Mouse (Mus musculus) spleen, adult 12 weeks (tissue): ENCODE measurements around the gene Crim1.
"Not testable (repeated sequence)": the region's sequence is repeated elsewhere in the genome, so short reads cannot be mapped to it uniquely, and the experiment has no call there.

Experiments used
- DNase-seq: peaks from one replicate; pipeline ENCODE4 v3.0.0; 2022; ENCODE audit warnings: low spot score

The Crim1 gene

DNA sequence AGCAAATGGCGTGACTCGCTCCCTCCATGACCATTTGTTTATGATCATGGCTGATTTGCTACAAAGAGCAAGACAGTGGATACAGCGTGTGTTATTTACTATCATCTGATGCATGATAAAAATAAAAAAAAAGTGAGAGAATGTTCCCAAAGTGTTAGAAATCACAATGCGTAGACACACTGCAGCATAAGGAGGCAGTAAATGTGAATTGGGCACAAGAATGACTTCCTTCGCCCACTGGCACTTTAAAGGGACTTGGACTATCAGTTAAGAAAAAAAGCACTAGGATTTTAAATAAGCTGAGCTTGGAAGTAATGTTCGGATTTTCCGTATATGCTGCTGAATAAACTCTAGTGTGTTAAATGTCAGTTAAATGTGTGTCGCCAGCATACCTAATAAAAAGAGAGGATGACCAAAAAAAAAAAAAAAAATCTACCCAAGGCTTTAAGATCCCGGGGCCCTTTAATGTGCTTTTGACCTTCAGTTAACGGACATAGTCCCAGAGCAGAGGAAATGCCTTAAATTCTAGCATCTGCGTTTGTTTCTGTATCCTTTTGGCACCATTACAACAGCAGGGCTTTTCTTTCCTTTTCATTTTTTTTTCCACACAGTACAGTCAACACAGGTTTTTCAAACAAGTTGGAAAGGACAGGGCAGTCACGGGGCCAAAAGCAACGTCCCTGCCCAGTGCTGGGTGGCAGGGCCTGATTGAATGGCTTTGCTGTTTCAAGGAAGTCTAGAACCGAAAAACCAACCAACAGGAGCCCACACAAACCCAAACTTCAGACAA, 50.3 kb downstream of the Crim1 start:
- no peak for DNase-seq

DNA sequence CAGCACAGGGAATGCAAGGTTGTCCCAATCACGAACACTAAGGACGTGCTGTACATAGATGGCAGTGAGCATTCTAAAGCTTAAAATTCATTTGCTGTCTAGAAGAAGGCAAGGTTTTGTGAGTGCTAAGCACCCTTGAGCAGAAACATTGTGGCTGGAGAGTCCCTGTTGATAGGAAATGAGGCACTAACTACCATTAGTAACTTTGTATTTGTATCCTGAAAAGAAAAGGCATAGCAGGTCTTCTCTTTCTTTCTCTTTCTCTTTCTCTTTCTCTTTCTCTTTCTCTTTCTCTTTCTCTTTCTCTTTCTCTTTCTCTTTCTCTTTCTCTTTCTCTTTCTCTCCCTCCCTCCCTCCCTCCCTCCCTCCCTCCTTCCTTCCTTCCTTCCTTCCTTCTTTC, 53.5 kb downstream of the Crim1 start:
- not testable (repeated sequence) for DNase-seq

DNA sequence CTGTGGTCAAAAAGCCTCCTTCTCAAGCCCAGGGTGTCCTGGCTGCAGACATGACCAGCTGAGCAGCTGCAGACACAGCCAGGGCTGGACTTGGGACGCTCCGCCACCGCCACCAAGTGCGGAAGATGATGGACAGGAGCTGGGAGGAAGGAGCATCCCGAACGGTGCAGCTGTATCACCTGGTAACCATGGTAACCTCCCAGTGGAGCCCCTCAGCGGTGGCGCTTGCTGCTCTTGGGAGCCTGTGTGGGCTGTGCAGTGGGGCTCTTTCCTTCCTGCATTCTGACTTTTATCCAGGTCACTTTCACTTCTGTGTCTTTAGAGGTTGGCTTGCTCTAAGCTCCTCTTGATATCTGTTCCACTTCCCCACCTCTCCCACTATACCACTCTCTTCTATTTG, 54.2 kb downstream of the Crim1 start:
- DNase-seq, result no peak

DNA sequence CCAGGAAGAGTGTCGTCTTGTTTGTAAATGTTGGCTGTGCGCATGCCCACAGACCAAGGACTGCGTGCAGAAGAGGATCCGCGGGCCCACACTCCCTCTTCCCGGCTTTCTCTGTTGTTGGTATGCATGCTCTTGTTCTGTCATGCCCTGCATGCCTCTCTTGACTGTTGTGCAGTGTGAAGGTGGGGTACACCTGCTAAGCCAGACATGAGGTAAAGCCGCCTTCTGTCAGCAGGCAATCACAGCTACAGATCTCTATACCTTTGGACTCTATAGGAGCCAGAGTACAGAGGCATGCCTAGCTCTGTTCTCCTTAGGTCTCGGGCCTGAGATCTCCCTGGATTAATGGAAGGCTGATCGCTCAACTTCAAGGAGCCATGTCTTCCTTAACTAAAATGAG, 55.7 kb downstream of the Crim1 start:
- DNase-seq, result no peak

DNA sequence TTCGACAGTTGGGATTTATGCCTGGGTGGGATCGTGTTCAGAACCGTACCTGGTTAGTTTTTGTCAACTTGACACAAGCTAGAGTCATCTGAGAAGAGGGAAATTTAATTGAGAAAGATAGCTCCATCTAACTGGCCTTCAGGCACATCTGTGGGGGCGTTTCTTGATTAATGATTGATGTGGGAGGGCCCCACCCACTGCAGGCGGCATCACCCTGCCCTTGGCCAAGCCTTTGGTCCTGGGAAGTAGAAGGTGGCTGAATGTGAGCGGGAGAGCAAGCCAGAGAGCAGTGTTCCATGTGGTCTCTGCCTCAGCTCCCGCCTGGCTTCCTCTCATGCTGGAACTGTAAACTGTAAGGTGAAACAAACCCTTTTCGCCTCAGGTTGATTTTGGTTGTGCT, 56.5 kb downstream of the Crim1 start:
- no peak for DNase-seq

DNA sequence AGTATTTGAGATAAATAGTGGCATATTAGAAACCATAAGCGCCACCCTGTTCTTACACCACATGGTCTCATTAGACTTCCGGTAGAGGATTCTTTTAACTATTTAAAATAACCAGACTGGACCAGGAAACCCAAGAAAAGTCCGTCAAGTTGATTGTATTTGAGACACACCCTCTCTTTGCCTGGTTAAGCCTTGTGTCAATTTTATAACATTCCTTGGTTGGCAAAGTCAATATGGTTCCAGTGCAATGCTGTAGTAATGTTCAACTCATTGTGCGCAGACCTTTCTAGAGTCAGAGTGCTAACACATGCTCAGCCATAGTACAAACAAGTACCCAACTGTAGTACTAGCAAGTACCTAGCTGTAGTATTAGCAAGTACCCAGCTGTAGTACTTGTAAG, 61.6 kb downstream of the Crim1 start:
- DNase-seq, result no peak

DNA sequence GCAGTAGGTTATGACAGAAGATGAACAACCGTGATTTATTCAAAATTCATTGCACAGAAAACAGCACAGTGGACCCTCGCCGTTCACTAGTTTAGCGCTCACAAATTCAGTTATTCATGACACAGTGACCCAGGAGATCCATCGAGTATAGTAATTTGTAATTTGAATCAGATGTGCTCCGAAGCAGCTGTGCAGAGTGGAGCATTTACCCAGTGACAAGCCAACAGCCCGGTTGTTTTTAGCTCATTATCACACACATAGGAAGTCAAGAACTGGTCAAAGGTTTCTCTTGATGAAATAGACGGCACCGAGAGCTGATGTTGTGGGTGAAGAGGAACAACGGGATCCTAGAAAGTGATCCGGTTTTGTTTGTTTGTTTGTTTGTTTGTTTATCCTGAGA, 64.1 kb downstream of the Crim1 start:
- DNase-seq, result no peak

DNA sequence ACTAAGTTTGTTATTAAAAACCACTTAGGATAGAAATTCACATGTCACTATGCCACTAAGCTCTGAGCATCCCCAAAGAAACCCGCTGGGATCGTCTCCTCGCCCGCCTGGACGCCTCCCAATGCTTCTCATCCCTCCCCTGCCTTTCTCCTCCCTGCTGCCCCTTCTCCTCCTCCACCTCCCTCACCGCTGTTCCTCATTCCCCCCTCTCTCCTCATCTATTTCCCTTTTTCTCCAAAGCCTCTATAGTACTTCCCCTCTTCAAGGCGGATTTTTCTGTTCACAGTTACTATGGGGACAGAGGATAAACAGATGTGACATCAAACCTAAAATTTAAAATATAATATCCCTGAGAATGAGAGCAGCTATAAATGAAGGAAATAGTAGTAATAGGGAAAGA, 65.1 kb downstream of the Crim1 start:
- no peak for DNase-seq

DNA sequence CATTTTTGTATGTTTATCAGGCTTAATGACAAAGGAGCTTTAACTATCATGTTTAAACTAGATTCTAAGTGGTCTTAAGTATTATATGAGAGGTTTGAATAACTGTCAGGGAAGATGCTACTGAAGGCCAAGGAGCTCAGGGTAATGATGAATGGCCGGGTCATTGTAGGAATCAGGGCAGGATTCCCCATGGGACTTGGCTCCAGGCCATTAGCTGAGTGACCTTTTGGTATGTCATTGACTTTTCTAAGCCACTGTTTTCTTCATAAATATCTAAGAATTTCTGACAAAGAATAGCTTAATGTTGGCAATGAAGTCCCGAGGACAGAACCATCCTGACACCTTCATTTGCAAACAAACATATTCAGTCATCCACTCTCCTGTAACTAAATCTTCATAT, 66.2 kb downstream of the Crim1 start:
- no peak for DNase-seq

DNA sequence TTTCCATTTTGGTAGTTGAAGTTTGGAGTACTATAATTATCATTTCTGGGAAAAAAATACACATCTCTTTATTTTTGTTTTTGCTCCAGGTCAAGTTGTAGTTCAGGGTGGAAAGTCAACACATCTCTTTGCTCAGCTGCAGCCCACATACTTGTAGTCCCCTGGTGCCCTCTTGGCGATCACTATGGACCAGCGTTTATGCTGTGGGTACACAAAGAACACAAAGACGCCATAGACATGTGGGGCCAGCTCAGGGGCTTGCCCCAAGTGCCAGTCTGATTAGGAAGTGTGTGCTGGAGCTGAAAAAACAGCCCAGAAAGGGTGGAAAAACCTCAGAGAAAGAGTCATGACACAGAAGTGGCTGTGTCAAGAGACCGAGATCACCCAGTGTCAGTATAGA, 68.5 kb downstream of the Crim1 start:
- no peak for DNase-seq

DNA sequence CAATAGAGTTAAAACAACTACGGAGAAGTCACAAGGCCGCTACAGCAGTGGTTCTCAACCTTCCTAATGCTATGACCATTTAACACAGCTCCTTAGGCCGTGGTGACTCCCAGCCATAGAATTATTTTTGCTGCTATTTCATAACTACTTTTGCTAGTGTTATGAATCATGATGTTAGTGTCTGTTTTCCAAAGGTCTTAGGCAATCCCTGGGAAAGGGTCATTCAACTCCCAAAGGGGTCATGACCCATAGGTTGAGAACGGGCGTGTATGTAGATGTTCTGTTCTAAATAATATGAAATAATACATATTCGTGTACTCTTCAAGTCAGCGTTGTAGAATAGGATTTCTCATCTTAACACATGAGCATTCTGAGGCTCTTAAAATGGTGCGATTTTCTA, 69.3 kb downstream of the Crim1 start:
- no peak for DNase-seq

DNA sequence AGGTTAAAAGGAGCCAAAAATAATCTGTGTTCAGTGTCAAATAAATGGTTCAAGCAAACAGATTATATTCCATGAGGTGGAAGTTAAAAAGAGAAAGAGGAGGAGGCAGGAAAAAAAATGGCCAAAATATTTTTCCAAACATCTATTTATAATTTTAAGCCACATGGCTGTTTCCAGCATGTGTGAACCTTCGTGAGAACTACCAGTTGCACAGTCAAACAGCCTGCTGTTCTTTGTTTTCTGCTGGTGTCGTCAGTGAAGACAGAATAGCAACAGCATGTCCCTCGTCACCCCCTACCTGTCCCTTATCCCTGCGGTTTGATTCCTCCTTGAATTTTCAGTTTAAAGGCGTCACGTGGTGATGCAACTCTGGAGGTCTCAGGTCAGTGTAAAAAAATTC, 70.0 kb downstream of the Crim1 start:
- DNase-seq, result no peak

DNA sequence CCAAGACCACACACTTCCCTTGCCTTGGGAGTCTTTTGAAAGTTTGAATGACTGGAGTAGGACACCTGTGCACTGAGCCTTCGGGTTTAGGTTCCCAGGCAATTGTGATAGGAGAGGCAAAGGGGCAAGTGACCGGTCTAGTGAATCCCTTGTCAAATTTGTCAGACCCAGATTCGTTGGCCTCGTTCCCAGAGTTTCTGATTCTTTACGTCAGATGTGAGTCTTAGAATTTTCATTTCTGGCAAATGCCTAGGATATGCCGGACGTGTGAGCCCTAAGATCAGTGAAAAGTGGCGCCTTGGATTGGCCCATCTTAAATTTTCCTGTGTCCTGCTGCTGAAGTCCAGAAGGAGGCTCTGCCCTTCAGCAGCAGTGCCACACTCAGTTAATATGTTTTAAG, 71.7 kb downstream of the Crim1 start:
- DNase-seq, result no peak

DNA sequence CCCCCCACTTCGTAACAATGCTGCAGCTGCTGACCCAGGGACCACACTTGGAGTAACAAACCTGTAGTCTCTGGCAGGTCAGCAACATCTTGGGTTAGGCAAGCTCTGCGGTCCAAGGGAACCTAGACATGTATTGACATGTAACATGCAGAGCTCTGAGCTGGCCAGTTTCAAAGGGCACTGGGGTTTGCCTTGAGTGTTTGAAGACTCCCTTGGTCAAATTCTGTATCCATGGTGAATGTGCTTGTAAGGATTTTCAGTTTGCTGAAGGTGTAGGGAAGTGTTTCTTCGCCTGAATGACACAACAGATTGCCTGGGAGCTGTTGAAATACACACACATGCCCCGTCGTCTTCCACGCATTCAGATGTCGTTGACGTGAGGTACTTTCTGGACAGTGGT, 72.1 kb downstream of the Crim1 start:
- no peak for DNase-seq

DNA sequence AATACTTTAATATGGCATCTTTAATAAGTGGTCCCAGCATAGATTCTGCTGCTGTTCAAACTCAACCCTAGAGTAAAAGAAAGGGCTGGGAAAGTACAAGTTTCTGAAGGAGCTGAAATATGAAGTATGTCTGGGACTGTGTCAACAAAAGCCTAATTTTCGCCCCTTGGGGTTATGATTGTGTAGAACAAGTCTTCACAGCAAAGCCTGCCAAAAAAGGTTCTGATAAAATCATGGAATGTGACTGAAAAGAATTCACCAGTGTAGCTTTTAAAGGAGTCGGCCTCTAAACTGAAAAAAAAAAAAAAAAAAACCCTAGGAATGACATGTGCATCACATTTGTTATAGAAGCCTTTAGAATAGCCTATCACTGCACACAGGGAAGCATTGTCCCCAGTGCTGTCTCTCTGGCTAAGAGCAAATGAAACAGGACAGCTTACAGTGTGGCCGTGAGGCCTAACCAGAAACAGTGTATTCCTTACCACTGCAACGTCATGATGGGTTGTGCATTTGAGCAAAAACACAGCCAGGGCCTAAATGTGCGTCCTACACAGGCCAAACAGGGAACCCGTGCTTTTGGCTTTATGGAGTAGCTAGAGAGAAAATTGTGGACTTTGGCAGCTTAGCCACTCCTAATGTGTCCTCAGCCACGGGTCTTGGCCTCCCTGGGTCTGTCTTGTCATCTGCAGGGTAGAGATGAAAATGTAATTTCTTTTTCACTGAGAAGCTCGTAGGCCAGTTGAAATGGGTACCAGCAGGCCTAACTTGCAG, 72.8 kb downstream of the Crim1 start:
- DNase-seq, result no peak

DNA sequence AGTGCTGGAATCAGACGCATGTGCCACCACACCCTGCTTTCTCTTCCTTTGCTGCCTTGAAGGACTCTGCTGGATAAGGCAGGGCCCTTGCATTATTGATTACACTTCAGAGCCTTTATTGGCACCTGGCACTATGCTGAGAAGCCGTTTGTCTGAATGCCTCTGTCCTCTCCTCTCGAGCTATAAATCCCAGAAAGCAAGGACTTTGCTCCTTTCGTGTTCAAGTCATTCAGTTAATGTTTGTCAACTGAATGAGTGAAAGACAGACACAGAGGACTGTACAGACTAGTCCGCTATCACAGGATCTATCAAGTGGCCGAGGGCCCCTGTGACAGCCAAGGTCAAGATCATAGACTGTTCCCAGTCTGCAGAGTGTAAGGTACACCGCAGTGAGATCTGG, 73.8 kb downstream of the Crim1 start:
- no peak for DNase-seq

DNA sequence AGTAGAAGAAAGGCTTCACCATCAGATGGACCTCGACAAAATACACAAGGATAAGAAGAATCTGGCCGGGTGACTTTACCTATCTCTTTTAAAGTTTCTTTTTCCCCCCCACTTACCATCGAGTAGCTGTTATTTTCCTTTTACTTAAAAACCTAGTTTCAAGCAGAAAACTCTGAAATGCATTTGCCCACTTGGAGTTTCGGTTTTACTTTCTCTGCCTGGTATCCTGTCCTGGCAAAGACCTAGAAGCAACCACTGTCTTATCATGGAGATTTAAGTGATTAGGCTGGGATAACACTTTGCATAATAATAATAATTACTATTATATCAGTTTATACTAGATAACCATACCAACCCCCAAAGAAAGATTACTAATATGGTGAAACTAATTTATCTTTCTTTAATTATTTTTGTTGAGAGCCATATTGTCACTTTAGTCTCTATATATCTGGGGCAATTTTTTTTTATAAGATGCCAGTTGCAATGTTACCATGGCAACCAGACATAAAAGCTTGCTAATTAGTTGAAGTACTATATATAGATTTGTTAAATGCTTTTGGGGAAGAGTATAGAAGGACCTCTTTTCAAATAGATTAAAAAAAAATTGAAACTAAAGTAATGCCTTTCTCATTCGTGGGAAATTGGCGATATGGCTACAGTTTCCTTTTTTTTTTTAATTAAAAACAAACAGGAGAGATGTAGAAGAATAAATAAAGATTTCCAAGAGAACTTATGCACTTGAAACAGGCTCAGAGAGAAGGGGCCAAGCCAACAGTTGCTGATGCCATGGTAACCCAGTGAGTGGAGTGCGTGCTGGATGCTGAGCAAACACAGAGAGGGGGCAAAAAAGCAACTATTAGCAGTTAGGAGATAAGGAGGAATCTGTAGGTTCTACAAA, 74.8 kb downstream of the Crim1 start:
- no peak for DNase-seq

DNA sequence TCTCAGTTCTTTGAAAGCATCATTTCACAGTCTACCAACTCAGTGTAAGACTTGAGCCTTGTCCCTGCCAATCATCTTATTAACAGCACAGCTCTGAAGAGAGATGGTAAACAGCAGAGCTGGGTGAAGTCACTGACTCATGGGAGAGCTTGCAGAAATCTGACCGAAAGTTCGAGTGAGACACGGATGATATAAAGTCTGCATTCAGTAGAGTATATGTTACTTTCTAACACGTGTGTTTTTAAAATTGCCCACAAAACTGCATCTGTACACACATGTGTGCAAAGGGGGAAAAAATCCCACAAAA, 75.4 kb downstream of the Crim1 start:
- DNase-seq, result no peak

DNA sequence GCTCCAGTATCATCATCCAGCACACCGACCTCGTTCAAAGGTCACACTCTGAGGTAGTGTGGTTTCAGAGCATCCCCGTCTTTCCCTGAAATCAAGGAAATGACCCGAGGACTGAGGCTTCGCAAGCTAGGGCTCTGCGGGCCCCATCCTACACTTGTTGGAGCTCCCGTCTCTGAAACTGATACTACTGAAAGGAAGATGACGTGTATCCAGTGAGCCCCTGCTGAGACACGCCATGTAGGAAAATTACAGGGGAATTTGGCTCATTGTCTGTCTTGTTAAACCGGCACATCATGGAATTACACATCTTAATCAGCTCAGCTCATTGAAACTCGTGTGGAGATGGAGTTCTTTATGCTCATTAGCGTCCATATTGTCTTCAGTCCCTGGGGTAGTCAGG, 79.1 kb downstream of the Crim1 start:
- no peak for DNase-seq

DNA sequence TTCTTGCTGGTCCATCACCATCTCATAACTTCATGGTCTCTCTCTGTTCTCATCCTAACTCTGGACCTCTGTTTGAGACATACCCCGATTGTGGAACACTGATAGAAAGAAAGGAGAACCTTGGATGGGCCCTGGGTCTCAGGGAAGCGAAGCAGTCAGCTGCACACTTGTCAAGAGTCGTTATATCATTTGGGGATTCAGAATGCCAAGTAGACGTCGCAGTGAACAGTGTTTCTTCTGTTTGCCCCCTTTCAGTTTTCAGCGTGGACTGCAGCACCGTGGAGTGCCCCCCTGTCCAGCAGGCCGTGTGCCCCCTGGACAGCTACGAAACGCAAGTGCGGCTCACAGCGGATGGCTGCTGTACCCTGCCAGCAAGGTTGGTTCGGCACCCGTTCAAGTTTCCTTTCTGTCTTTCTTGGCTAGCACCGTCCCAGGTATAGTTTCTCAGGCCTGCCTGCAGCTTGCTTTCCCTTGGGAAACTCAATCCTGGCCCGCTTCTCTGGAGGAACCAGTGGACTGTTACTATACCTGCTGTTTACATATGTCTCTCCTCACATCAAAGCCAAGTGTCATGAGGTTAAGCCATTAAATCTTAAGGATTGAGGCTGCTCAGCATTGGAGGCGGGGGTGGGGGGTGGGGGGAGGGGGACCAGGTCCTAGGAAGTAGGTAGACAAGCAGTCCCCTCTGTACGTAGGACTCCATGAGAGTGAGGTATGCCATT, 81.1 kb downstream of the Crim1 start:
- DNase-seq, result no peak

DNA sequence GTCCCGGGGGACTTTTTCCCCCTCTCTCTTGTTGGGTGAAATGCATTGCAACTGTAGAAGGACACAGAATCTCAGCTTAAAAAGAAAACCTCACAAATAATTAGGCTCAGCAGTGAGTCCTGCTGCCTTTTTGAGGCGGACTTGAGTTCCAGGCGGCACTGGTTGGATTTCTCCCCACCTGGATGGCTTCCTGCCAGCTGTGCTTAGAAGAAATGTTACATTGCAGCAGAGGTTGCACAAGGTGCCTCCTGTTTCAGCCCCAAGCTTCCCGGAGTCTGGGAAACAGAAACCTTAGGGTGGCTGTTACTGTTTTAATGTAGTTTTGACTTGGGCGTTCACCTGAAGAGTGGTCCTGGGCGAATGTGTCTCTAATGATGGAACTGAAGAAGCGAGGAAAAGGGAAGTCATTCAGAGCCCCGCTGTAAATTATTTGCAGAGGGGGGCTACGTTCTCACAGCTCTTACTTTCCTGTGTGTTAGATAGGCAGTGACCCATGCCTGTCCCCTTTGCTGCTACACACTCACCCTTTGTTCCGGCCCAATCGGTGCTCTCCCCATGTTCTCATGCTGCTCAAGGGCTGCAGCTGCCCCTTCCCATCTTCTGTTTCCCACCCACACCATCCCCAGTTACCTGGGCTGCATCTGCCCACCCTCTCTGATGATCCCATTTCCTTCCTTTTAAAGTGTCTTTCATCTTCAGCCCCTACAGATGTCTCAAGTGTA, 83.4 kb downstream of the Crim1 start:
- no peak for DNase-seq

DNA sequence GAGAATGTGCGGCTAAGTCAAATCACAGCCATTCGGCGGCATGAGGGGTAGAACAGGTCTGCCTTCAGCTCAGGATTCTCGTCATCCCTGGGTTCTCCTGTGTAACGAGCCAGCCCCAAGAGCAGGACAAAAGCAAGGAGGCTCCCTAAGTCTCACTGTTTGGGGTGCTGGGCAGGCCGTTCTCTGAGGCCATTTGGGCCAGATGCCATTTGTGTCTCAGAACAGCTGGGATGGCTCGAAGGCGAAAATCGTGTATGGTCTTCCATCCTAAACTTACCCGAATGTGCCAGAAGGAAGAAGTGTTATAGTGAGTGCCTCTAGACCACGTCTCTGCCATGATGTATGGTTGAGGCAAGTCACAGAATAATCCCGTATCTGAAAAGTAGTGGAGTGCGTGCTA, 86.0 kb downstream of the Crim1 start:
- no peak for DNase-seq
